Mouse (Mus musculus): ENCODE data around the gene Retreg3. TPM values are rescaled to one million over a fixed set of nuclear protein-coding genes. Genes with fewer than 3 reads are reported as not detected.
A peak's percentile ranks its signal among the peaks of the same experiment; 100 is the strongest.
"Not testable (repeated sequence)": the region's sequence is repeated elsewhere in the genome, so short reads cannot be mapped to it uniquely, and the experiment has no call there.

Gene Retreg3
- polyA plus RNA-seq, 1 experiment, result 55.0 TPM

DNA sequence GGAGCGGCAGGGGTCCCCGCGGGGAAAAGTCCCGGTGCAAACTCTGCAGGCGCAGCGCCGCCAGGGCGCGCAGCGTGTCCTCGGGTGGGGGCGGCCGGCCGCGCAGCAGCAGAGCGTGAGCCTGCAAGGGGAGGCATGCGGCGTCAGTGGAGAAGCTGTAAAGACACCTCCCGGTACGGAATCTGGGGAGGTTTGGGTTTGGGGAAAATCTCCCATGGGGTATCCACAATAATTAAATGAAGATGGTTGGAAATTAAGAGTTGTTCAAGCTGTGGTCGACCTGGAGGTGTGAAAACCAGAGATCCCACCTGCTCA lies 44.6 kb upstream of the Retreg3 start:
- 83% methylated on average over 21 of the region's 21 CpGs for WGBS
- Histone ChIP-seq H3K4me1 (ENCODE audit: control insufficient read depth, insufficient read depth, insufficient read length, low read length) (peaks cover 30% of the 10 kb centered on the region), H3K27me3 (ENCODE audit: control insufficient read depth, insufficient read depth, low read length) (no peaks in the 10 kb centered on the region), H3K36me3 (ENCODE audit: control insufficient read depth, insufficient read depth, low read length) (peaks cover 59% of the 10 kb centered on the region), H3K4me3 (ENCODE audit: low read depth, low read length) (no peak overlapping the region), H3K27ac (ENCODE audit: insufficient read depth, low read depth, low read length) (no peak overlapping the region)
- TF ChIP-seq CTCF (IDR thresholded peaks at IDR 0.05; ENCODE audit: extremely low read depth, insufficient read length, insufficient replicate concordance, low read depth, low read length), result no peak
- no peak for TF ChIP-seq POLR2A (IDR thresholded peaks at IDR 0.05; ENCODE audit: low read depth, low read length)

DNA sequence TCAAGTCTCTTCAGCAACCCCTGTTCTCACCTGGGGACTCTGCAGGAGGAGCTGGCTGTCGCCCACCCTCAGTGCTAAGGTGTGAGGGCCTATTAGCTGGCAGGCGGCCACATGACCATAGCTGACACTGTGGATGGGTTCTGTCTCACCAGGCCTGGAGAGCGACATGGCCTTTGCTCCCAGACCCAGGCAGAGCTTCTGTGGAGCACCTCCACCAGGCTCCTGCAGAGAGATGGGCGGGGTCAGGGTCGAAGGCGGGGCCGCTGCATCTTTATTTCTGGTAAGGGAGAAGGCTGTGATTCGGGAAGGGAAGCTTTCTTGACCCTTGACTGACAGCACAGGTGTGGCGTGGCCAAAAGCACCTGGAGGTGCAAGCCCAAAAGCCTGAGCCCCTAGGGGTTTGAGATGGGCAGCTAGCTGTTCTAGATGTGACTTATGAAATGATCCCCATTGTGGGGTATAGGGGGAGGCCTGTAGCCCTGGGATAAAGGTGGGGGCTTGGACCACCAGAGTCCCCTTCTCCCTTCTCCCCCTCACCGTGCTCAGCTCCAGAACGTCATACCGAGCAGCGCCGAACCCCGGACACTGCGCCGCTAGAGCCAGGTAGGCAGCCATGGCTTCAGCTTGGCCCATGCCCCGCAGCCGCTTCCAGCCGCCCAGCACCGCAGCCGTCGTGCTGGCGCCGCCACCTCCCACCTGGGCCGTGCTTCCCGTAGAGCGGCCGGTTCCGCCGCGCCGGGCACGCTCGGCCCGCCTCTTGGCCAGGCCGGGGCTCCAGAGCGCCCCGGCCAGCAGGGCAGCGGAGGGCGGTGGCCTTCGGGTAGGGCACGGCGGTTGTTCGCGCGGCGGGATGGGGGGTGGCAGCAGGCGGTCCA lies 44.0 kb upstream of the Retreg3 start:
- 0 out of 2 replicates have a peak overlapping the region, but pooled peaks have one; percentile 25 for H3K27ac ChIP-seq (ENCODE audit: insufficient read depth, low read depth, low read length)
- no peak for TF ChIP-seq CTCF (IDR thresholded peaks at IDR 0.05; ENCODE audit: extremely low read depth, insufficient read length, insufficient replicate concordance, low read depth, low read length)
- TF ChIP-seq POLR2A (IDR thresholded peaks at IDR 0.05; ENCODE audit: low read depth, low read length), result no peak
- no peak overlapping the region for H3K4me3 ChIP-seq (ENCODE audit: low read depth, low read length)
- peaks cover 59% of the 10 kb centered on the region for H3K36me3 ChIP-seq (ENCODE audit: control insufficient read depth, insufficient read depth, low read length)
- WGBS, result 77% methylated on average over 49 of the region's 49 CpGs
- H3K27me3 ChIP-seq (ENCODE audit: control insufficient read depth, insufficient read depth, low read length), result no peaks in the 10 kb centered on the region
- peaks cover 29% of the 10 kb centered on the region for H3K4me1 ChIP-seq (ENCODE audit: control insufficient read depth, insufficient read depth, insufficient read length, low read length)

DNA sequence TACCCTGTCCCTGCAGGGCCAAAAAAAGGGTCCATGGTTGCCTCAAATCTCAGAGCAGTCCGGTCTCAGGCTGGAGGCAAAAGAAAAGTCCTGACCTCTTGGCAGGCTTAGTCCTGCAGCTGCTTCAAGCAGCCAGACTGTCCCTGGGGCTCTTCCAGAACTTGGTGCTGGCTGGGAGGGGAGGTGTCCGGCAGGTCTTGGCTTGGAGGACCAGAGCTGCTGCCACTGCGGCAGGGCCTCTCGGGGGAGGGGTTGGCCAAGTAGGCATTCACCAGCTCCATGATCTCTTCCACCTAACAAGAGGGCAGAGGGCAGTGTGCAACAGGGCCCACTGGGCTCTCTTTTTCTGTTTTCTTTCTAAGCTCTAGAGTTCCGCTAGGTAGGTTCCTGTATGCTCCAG lies 43.1 kb upstream of the Retreg3 start:
- no peak for TF ChIP-seq CTCF (IDR thresholded peaks at IDR 0.05; ENCODE audit: extremely low read depth, insufficient read length, insufficient replicate concordance, low read depth, low read length)
- TF ChIP-seq POLR2A (IDR thresholded peaks at IDR 0.05; ENCODE audit: low read depth, low read length), result no peak
- peaks cover 53% of the 10 kb centered on the region for H3K36me3 ChIP-seq (ENCODE audit: control insufficient read depth, insufficient read depth, low read length)
- H3K27ac ChIP-seq (ENCODE audit: insufficient read depth, low read depth, low read length), result peak overlapping the region; percentile 19; the same call in 1 of the 2 replicates
- no peak overlapping the region for H3K4me3 ChIP-seq (ENCODE audit: low read depth, low read length)
- 82% methylated on average over 5 of the region's 5 CpGs for WGBS
- peaks cover 25% of the 10 kb centered on the region for H3K4me1 ChIP-seq (ENCODE audit: control insufficient read depth, insufficient read depth, insufficient read length, low read length)
- no peaks in the 10 kb centered on the region for H3K27me3 ChIP-seq (ENCODE audit: control insufficient read depth, insufficient read depth, low read length)

DNA sequence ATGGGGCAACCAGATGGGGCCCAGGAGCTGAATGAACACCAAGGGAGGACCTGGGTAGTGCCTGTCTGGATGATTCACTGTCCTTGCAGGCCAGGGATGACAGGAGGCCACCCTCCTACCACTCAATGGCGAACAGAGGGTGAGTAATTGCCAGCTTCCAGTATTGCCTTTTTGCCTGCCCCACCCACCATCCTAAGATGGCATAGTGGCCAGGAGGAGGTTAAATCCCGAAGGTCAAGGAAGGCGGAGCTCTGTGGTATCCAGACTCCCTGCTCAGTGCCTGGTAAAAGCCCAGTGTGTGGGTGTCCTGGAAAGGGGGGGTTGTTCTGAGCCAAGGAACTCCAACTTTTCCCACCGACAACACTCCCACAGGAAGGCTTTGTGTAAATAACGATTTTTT lies 42.6 kb upstream of the Retreg3 start:
- Histone ChIP-seq H3K4me3 (ENCODE audit: low read depth, low read length) (no peak overlapping the region), H3K36me3 (ENCODE audit: control insufficient read depth, insufficient read depth, low read length) (peaks cover 48% of the 10 kb centered on the region), H3K27ac (ENCODE audit: insufficient read depth, low read depth, low read length) (peak overlapping the region; percentile 26; the same call in 1 of the 2 replicates), H3K4me1 (ENCODE audit: control insufficient read depth, insufficient read depth, insufficient read length, low read length) (peaks cover 25% of the 10 kb centered on the region), H3K27me3 (ENCODE audit: control insufficient read depth, insufficient read depth, low read length) (no peaks in the 10 kb centered on the region)
- 52% methylated on average over 5 of the region's 5 CpGs for WGBS
- TF ChIP-seq CTCF (IDR thresholded peaks at IDR 0.05; ENCODE audit: extremely low read depth, insufficient read length, insufficient replicate concordance, low read depth, low read length), result no peak

DNA sequence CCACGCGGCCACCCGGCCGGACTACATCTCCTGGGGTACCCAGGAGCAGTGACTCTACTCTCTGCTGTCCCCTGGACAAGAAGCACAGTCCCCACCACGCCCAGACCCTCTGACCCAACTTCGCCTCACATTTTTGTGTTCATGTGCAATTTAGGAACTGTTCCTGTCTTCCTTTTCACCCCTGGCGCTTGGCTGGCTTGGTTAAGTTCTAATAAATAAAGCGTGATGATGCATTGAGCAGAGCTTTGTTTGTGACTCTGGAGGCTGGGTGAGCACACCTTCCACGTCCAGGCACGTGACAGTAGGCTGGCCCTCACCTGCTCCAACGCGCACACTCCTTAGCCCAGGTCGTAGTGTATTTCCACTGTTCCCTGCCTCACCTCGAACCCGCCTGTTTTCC lies 41.9 kb upstream of the Retreg3 start:
- Histone ChIP-seq H3K4me3 (ENCODE audit: low read depth, low read length) (no peak overlapping the region), H3K4me1 (ENCODE audit: control insufficient read depth, insufficient read depth, insufficient read length, low read length) (peaks cover 25% of the 10 kb centered on the region), H3K36me3 (ENCODE audit: control insufficient read depth, insufficient read depth, low read length) (peaks cover 45% of the 10 kb centered on the region), H3K27ac (ENCODE audit: insufficient read depth, low read depth, low read length) (0 out of 2 replicates have a peak overlapping the region, but pooled peaks have one; percentile 26), H3K27me3 (ENCODE audit: control insufficient read depth, insufficient read depth, low read length) (no peaks in the 10 kb centered on the region)
- 93% methylated on average over 15 of the region's 15 CpGs for WGBS
- TF ChIP-seq CTCF (IDR thresholded peaks at IDR 0.05; ENCODE audit: extremely low read depth, insufficient read length, insufficient replicate concordance, low read depth, low read length) (no peak), POLR2A (IDR thresholded peaks at IDR 0.05; ENCODE audit: low read depth, low read length) (no peak)

DNA sequence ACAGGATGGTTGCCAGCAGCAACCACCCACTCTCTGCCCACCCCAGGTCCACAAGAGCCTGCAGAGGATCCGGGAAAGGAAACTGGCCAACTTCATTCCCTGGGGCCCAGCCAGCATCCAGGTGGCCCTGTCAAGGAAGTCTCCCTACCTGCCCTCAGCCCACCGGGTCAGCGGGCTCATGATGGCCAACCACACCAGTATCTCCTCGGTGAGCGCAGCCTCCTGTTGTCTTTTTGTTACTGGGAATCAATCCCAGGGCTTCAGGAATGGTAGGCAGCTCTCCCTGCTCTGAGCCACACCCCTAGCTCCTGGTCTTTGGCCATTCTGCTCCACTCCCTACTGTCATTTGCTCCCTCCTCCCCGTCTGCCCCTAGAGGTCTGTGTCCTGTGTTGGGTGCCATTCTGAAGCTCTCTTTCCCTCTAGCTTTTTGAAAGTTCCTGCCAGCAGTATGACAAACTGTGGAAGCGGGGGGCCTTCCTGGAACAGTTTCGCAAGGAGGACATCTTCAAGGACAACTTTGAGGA lies 41.4 kb upstream of the Retreg3 start:
- peaks cover 27% of the 10 kb centered on the region for H3K4me1 ChIP-seq (ENCODE audit: control insufficient read depth, insufficient read depth, insufficient read length, low read length)
- TF ChIP-seq CTCF (IDR thresholded peaks at IDR 0.05; ENCODE audit: extremely low read depth, insufficient read length, insufficient replicate concordance, low read depth, low read length), result peak; percentile 6; the same call in 1 of the 2 replicates
- 75% methylated on average over 8 of the region's 8 CpGs for WGBS
- H3K27ac ChIP-seq (ENCODE audit: insufficient read depth, low read depth, low read length); H3K27me3 ChIP-seq (ENCODE audit: control insufficient read depth, insufficient read depth, low read length); H3K4me3 ChIP-seq (ENCODE audit: low read depth, low read length): not testable (repeated sequence)
- H3K36me3 ChIP-seq (ENCODE audit: control insufficient read depth, insufficient read depth, low read length), result peaks cover 40% of the 10 kb centered on the region

DNA sequence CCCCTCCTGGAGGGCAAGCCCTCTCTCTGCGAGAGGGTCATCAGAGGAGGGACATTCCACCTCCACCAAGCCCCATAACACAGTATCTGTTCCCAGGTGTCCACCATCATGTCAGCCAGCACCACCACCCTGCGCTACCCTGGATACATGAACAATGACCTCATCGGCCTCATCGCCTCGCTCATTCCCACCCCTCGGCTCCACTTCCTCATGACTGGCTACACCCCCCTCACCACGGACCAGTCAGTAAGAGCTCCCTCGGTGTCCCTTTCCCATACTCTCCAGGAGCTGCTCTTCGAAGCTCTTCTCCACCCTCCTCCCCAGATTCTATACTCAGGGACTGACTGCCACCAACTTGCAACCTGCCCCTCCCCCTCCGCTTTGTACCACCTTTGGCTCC lies 40.5 kb upstream of the Retreg3 start:
- H3K27me3 ChIP-seq (ENCODE audit: control insufficient read depth, insufficient read depth, low read length); H3K4me3 ChIP-seq (ENCODE audit: low read depth, low read length); H3K27ac ChIP-seq (ENCODE audit: insufficient read depth, low read depth, low read length): not testable (repeated sequence)
- Histone ChIP-seq H3K36me3 (ENCODE audit: control insufficient read depth, insufficient read depth, low read length) (peaks cover 35% of the 10 kb centered on the region), H3K4me1 (ENCODE audit: control insufficient read depth, insufficient read depth, insufficient read length, low read length) (peaks cover 32% of the 10 kb centered on the region)
- 78% methylated on average over 10 of the region's 10 CpGs for WGBS
